Mouse (Mus musculus) myocyte (in vitro differentiated cells): ENCODE data around the gene Ccdc15.

Source experiments
- CEBPB ChIP-seq: IDR thresholded peaks from 2 replicates; pipeline ENCODE4 v1.6.1; 2011; ENCODE audit warnings: mild to moderate bottlenecking, moderate library complexity; ENCODE audit not compliant: poor library complexity, insufficient read depth, severe bottlenecking
- MAX ChIP-seq: IDR thresholded peaks from one replicate; pipeline ENCODE4 v1.6.1; 2011; ENCODE audit warnings: low read depth, mild to moderate bottlenecking, control low read depth
- MYOD1 ChIP-seq, 3 experiments: IDR thresholded peaks; one replicate each; pipeline ENCODE4 v1.6.1; 2011; ENCODE audit warnings: control low read depth in 2 of 3, low read depth in 2 of 3, mild to moderate bottlenecking in 2 of 3, moderate library complexity in 1 of 3; ENCODE audit not compliant: insufficient read length in 2 of 3, control insufficient read depth in 1 of 3
- POLR2A ChIP-seq: IDR thresholded peaks from one replicate; pipeline ENCODE4 v1.6.1; 2011; ENCODE audit warnings: low read depth, mild to moderate bottlenecking, control low read depth, moderate library complexity; ENCODE audit not compliant: insufficient read length
- TCF12 ChIP-seq: IDR thresholded peaks from one replicate; pipeline ENCODE4 v1.6.1; 2011; ENCODE audit warnings: mild to moderate bottlenecking, control low read depth; ENCODE audit not compliant: poor library complexity, insufficient read depth, severe bottlenecking

DNA sequence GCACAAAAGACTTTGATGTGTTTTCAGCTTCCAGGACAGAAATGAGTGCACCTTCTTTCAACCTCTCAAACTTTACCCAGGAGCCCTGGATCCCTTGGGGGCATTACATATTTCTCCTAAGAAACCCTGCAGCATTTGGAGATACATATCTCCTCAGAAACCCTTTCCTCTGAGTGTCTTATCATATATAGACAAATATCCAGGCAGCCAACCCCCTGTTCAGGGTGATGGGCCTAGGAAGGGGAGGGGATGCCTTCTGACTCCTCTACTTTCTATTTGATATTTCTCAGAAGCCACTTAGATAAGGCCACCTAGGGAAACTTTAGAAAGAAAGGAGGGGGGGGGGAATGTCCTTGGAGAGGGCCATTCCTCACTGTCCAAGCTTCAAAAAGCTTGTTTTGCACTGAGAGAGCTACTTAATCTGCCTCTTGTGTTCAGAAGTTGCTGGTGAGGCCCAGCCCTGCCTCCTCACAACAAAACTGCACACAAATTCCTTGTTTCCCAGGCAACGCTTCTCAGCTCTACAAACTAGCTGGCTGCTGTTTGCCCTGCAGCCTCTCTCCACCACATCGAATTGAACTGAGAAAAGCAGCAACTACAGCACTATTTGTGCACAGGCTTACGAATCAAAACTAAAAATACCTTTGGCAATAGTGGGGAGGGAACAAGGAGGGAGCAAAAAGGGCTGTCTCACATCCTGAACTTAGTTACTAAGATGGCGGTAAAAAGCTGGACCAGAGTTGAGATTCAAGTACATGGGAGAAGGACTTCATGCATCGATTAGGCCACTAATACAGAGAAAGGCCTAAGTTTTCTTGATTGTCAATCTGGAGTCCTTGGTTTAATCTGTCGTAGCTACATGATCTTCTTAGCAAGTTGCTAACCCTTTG lies 11.3 kb upstream of the Ccdc15 start:
- TF ChIP-seq TCF12, result no peak
- TF ChIP-seq POLR2A, result no peak
- no peak for TF ChIP-seq MYOD1 (IDR thresholded peaks at IDR 0.05; ENCODE audit: control insufficient read depth in 1 of 3, insufficient read length in 2 of 3, low read depth in 2 of 3)
- no peak for TF ChIP-seq MAX
- no peak for TF ChIP-seq CEBPB
